Mouse (Mus musculus): Measurements from ENCODE around the gene Adamts9. TPM values are rescaled to one million over a fixed set of nuclear protein-coding genes. Genes with fewer than 3 reads are reported as not detected.
A peak's percentile ranks its signal among the peaks of the same experiment; 100 is the strongest.

The Adamts9 gene
- total and polyA plus RNA-seq, 2 experiments from 2014 or later, result 2.0 to 9.4 TPM

GRCm38 (mm10) chr6:92831106-92831505 is 112.2 kb downstream of the Adamts9 start:
- no peaks in the 10 kb centered on the region for H3K4me1 ChIP-seq (ENCODE audit: insufficient read depth, low read length)
- 72% methylated on average over 2 of the region's 2 CpGs for WGBS
- peak; percentile 54 for DNase-seq (ENCODE audit: low spot score)
- H3K27ac ChIP-seq (ENCODE audit: low read depth, low read length), result no peak overlapping the region
- H3K36me3 ChIP-seq (ENCODE audit: insufficient read depth, low read length), result no peaks in the 10 kb centered on the region
- no peak overlapping the region for H3K4me2 ChIP-seq (ENCODE audit: low read depth, low read length, poor library complexity, severe bottlenecking)
- H3K27me3 ChIP-seq (ENCODE audit: insufficient read depth, low read length), result no peaks in the 10 kb centered on the region
- no peak overlapping the region for H3K9ac ChIP-seq (replicated peaks; ENCODE audit: low read length, poor library complexity, severe bottlenecking)
- no peak for ATAC-seq (ENCODE audit: low FRiP score)
- no peak for TF ChIP-seq CTCF (IDR thresholded peaks at IDR 0.05)
- H3K9me3 ChIP-seq (ENCODE audit: low read length), result no peaks in the 10 kb centered on the region
- no peak overlapping the region for H3K4me3 ChIP-seq (ENCODE audit: low read depth, low read length)

DNA sequence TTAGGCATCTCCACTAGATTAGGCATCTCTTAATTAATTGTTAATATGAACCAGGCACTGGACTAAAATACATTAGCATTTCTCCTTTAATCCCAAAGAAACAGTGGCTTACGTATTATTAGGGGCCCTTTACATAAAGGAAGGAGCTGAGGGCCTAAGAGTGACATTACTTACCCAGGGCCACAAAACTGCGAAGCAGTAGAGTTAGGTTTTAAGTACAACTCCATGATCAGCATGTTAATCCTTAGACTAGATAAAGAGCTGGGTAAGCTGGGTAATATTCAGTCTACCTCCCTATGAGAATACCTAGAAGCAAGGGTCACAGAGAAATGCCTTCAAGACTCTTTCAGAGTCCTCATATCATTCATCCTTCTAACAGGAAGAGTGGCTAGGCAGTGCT is 114.1 kb downstream of the Adamts9 start:
- no peak overlapping the region for H3K27ac ChIP-seq (ENCODE audit: low read depth, low read length)
- no peak for TF ChIP-seq CTCF (IDR thresholded peaks at IDR 0.05)
- H3K27me3 ChIP-seq (ENCODE audit: insufficient read depth, low read length), result no peaks in the 10 kb centered on the region
- H3K4me1 ChIP-seq (ENCODE audit: insufficient read depth, low read length), result no peaks in the 10 kb centered on the region
- no peak for ATAC-seq (ENCODE audit: low FRiP score)
- no peak overlapping the region for H3K9ac ChIP-seq (replicated peaks; ENCODE audit: low read length, poor library complexity, severe bottlenecking)
- H3K36me3 ChIP-seq (ENCODE audit: insufficient read depth, low read length), result no peaks in the 10 kb centered on the region
- H3K4me3 ChIP-seq (ENCODE audit: low read depth, low read length), result no peak overlapping the region
- DNase-seq (ENCODE audit: low spot score), result no peak
- WGBS, result 88% methylated on average over 2 of the region's 2 CpGs
- H3K4me2 ChIP-seq (ENCODE audit: low read depth, low read length, poor library complexity, severe bottlenecking), result no peak overlapping the region
- H3K9me3 ChIP-seq (ENCODE audit: low read length), result no peaks in the 10 kb centered on the region

DNA sequence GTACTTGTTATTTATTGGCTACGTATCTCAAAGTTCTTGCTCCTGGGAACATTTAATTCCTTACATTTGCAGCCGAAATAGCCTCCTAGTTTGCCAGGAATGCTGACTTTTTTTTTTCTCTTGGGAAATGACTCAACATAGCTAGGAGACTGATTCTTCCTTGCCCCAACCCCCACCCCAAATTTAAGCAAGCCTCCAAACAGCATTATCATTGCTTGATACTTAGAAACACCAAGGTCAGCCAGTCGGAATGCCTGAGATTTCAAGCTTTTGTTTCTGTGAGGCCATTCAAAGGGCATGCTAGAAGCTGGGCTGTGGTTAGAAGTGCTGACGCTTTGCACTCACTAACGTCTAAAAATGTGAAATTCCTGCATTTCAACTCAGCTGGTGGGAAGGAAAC is 115.9 kb downstream of the Adamts9 start:
- DNase-seq (ENCODE audit: low spot score) (no peak), ATAC-seq (ENCODE audit: low FRiP score) (no peak)
- Histone ChIP-seq H3K27ac (ENCODE audit: low read depth, low read length) (no peak overlapping the region), H3K9me3 (ENCODE audit: low read length) (no peaks in the 10 kb centered on the region), H3K36me3 (ENCODE audit: insufficient read depth, low read length) (no peaks in the 10 kb centered on the region), H3K9ac (replicated peaks; ENCODE audit: low read length, poor library complexity, severe bottlenecking) (no peak overlapping the region), H3K27me3 (ENCODE audit: insufficient read depth, low read length) (0 out of 2 replicates have a peak, but pooled peaks cover 4% of the 10 kb centered on the region), H3K4me1 (ENCODE audit: insufficient read depth, low read length) (no peaks in the 10 kb centered on the region), H3K4me3 (ENCODE audit: low read depth, low read length) (no peak overlapping the region), H3K4me2 (ENCODE audit: low read depth, low read length, poor library complexity, severe bottlenecking) (no peak overlapping the region)
- 54% methylated on average over 5 of the region's 5 CpGs for WGBS
- no peak for TF ChIP-seq CTCF (IDR thresholded peaks at IDR 0.05)

DNA sequence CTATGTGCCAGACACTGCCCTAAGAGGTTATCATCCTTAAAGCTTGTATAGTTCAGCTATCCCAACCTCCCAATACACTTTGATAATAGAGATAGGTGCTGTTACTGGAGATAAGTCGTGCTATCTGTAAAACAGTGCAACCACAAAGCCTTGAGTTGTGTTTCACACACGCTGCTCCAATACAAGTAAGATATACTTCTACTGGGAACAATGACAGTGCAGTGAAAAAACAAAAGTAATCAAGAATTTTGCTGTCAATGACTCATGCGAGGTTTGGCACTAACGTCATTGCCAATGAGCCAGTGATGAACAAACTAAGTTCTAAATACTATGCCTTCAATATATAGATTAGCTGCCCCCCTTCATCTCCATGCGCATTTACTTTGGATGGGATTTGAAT is 116.7 kb downstream of the Adamts9 start:
- H3K4me2 ChIP-seq (ENCODE audit: low read depth, low read length, poor library complexity, severe bottlenecking), result no peak overlapping the region
- no peak for ATAC-seq (ENCODE audit: low FRiP score)
- no peak overlapping the region for H3K4me3 ChIP-seq (ENCODE audit: low read depth, low read length)
- H3K36me3 ChIP-seq (ENCODE audit: insufficient read depth, low read length), result no peaks in the 10 kb centered on the region
- no peaks in the 10 kb centered on the region for H3K9me3 ChIP-seq (ENCODE audit: low read length)
- H3K27ac ChIP-seq (ENCODE audit: low read depth, low read length), result no peak overlapping the region
- no peak for TF ChIP-seq CTCF (IDR thresholded peaks at IDR 0.05)
- no peak for DNase-seq (ENCODE audit: low spot score)
- no peak overlapping the region for H3K9ac ChIP-seq (replicated peaks; ENCODE audit: low read length, poor library complexity, severe bottlenecking)
- 89% methylated on average over 5 of the region's 5 CpGs for WGBS
- no peaks in the 10 kb centered on the region; the same call in 1 of the 2 replicates for H3K4me1 ChIP-seq (ENCODE audit: insufficient read depth, low read length)
- H3K27me3 ChIP-seq (ENCODE audit: insufficient read depth, low read length), result 0 out of 2 replicates have a peak, but pooled peaks cover 4% of the 10 kb centered on the region

GRCm38 (mm10) chr6:92823991-92824390 is 119.3 kb downstream of the Adamts9 start:
- ATAC-seq (ENCODE audit: low FRiP score) (no peak), DNase-seq (ENCODE audit: low spot score) (no peak)
- Histone ChIP-seq H3K9ac (replicated peaks; ENCODE audit: low read length, poor library complexity, severe bottlenecking) (no peak overlapping the region), H3K36me3 (ENCODE audit: insufficient read depth, low read length) (no peaks in the 10 kb centered on the region), H3K4me2 (ENCODE audit: low read depth, low read length, poor library complexity, severe bottlenecking) (no peak overlapping the region), H3K9me3 (ENCODE audit: low read length) (no peaks in the 10 kb centered on the region), H3K27me3 (ENCODE audit: insufficient read depth, low read length) (0 out of 2 replicates have a peak, but pooled peaks cover 4% of the 10 kb centered on the region), H3K4me1 (ENCODE audit: insufficient read depth, low read length) (no peaks in the 10 kb centered on the region; the same call in 1 of the 2 replicates), H3K27ac (ENCODE audit: low read depth, low read length) (no peak overlapping the region), H3K4me3 (ENCODE audit: low read depth, low read length) (no peak overlapping the region)
- WGBS, result 42% methylated on average over 7 of the region's 7 CpGs
- no peak for TF ChIP-seq CTCF (IDR thresholded peaks at IDR 0.05)

GRCm38 (mm10) chr6:92822006-92822405 is 121.3 kb downstream of the Adamts9 start:
- ATAC-seq (ENCODE audit: low FRiP score) (no peak), DNase-seq (ENCODE audit: low spot score) (no peak)
- TF ChIP-seq CTCF (IDR thresholded peaks at IDR 0.05), result no peak
- H3K9me3 ChIP-seq (ENCODE audit: low read length), result no peaks in the 10 kb centered on the region
- H3K9ac ChIP-seq (replicated peaks; ENCODE audit: low read length, poor library complexity, severe bottlenecking), result no peak overlapping the region
- no peak overlapping the region for H3K4me3 ChIP-seq (ENCODE audit: low read depth, low read length)
- no peaks in the 10 kb centered on the region; the same call in 1 of the 2 replicates for H3K4me1 ChIP-seq (ENCODE audit: insufficient read depth, low read length)
- no peaks in the 10 kb centered on the region for H3K36me3 ChIP-seq (ENCODE audit: insufficient read depth, low read length)
- H3K27me3 ChIP-seq (ENCODE audit: insufficient read depth, low read length), result 0 out of 2 replicates have a peak, but pooled peaks cover 4% of the 10 kb centered on the region
- H3K27ac ChIP-seq (ENCODE audit: low read depth, low read length), result no peak overlapping the region
- WGBS, result 35% methylated on average over 6 of the region's 6 CpGs
- H3K4me2 ChIP-seq (ENCODE audit: low read depth, low read length, poor library complexity, severe bottlenecking), result no peak overlapping the region
